Mouse (Mus musculus) B cell, adult 2 months (primary cell): ENCODE data around the gene Gm44805.
A peak's percentile ranks its signal among the peaks of the same experiment; 100 is the strongest.

Experiments used
- DNase-seq, 2 experiments: peaks; one replicate each; pipeline ENCODE4 v3.0.0; 2022

The Gm44805 gene

DNA sequence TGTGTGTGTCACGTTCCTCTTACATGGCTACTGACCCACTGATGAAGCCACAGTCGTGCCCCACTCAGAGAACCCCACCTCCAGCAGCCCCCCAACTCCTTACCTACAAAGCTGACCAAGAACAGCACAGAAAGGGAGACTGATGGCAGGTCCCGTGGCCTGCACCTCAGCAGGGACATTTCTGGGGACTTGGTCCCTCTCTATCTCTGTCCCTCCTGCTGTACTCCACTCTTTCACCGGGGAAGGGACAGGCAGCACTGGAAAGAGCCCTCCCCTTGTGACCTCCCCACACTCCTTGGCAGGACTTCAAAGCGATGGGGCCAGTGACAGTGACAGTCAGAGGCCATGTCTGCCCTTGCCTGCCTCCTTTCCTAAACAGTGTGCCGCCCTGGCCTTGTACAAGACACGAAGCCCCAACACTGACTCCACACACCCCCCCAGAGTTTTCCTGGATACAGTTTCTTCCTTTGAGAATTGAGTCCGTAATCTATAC is at the start of gene Gm44805, which contains the start of gene Apoc4:
Gene Gm44805 (minus strand): TSS at position 222 of the 493 bp plus-strand sequence.
Gene Apoc4 (minus strand): TSS at position 278 of the 493 bp plus-strand sequence.
- no peak for DNase-seq

DNA sequence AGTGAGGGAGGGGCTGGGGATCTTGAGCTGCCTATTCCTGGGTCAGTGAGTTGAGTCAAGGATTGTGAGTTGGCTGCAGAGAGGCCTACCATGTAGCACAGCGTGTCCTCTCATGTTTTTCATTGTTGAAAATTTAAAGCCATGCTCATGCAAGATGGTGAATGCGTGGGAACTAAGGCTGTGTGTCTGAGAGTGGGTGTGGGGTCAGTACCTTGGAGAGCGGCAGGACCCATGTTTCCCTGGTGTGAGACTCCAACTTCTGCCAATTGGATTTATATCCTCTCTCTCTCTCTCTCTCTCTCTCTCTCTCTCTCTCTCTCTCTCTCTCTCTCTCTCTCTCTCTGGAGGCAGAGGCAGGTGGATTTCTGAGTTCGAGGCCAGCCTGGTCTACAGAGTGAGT is 45.3 kb upstream of the Gm44805 start:
- no peak for DNase-seq

DNA sequence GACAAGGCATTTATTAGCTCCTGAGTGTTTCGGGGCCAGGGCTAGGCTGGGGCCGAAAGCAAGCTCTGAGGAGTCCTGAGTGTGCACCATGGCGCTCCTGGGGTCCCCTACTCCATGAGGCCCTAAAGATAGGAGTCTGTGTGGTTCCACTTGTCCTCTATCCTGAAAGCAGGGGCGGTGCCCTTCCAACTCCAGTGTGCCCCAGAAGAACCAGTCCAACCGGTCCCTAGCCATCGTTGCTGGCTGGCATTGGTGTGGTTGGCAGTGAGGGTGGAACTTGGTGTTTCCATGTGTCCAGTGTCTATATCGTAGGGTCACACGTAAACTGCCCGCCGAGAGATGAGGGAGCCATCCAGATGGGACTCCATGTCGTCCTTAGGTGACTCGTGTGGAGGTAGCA is 42.9 kb upstream of the Gm44805 start:
- no peak for DNase-seq

DNA sequence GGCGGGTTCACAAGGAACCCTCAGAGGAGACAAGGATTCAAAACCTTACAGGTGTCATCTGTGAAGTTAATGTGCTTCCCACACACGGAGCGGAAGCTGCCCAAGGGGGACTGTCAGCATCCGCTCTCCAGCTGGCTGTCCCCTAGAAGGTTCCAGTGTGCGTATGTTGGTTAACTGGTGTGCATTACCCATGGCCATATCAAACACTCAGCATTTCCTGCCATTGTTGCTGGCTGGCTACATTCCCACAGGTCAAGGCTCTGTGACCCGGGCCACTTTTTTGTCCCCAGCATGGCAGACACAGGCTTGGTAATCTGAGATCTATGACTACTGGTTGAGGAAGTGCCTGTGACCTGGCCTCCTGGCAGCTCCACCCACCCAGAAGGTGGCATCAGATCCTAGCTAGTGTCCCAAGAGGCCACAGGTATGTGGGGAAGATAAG is 41.6 kb upstream of the Gm44805 start:
- no peak for DNase-seq

DNA sequence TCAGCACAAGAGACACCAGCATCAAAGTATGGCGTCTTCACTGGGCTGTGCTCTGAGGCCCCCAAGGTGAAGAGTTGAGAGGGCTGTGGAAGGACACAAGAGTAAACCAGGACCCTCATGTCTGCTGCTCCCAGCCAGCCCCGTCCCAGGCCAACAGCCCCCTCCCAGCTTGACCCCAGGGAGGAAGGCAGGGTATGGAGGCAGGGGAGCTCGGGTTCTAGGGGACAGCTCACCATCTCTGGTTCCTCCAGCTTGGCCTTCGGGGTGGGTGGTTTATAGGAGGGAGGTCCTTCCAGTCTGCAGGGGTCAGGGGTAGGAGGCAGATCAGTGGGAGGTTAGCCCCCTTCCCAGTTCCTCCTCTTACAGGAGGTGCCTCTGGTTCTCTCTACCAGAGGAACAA is 38.0 kb upstream of the Gm44805 start:
- DNase-seq: no peak

DNA sequence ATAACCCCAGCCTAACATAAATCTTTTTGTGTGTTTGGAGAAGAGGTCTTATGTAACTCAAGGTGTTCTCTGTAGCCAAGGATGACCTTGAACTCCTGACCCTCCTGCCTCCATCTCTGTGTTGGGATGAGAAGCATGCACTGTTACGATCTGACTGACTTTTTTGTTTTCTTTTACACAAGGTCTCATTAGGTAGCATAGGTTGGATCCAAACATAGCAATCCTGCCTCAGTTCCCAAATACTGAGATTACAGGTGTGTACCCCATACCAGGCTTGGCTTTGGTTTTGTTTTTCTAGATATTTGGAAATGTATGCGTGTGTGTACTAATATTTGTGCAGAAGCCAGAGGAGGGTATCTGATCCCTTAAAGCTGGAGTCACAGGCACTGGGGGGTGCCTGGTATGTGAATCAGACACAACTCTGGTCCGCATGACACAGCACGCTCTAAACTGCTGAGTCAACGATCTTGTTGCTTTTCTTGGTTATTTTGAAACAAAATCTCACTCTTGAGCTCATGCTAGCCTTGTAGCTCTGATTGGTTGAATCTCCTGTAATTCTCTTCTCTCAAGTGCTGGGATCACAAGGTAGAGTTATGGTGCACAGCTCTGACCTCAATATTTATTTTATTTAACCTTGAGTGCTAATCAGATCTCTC is 37.2 kb upstream of the Gm44805 start:
- DNase-seq: no peak

DNA sequence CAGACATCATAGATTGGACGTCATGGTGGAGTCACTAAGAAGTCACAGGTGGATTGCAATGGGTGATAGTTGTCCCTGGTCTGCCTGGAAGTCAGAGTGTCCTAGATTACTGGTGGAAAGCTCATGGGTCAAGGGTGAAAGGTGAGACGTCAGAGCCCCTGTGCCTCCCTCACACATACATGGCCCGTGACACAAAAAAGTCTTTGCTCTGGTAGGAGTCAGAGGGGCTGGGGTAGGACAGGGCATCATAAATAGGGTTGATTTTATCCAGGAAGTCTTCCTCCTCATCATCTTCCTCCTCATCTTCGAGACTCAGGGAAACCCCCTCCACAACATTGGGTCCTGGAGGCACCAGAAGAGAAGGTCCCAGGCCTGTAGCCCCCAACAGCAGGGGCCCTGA is 36.1 kb upstream of the Gm44805 start:
- no peak for DNase-seq

DNA sequence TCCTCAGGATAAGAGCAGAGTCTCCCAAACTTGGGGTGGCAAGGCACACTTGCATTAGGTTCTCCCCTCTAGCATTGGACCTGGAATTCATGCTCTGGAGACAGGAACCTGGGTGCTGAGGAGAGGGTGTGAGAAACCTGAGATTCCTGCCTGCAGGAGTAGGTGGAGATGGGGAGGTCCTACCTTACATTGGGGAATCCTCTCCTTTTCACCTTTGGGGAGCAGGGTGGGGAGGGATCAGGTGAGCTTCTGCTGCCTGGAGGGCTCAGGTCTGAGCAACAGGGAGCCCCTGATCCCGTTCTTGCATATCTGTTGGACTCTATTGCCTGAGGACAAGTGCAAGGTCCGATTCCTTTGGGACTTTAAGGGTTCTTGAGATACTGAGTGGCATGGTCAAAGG is 35.6 kb upstream of the Gm44805 start:
- no peak for DNase-seq

DNA sequence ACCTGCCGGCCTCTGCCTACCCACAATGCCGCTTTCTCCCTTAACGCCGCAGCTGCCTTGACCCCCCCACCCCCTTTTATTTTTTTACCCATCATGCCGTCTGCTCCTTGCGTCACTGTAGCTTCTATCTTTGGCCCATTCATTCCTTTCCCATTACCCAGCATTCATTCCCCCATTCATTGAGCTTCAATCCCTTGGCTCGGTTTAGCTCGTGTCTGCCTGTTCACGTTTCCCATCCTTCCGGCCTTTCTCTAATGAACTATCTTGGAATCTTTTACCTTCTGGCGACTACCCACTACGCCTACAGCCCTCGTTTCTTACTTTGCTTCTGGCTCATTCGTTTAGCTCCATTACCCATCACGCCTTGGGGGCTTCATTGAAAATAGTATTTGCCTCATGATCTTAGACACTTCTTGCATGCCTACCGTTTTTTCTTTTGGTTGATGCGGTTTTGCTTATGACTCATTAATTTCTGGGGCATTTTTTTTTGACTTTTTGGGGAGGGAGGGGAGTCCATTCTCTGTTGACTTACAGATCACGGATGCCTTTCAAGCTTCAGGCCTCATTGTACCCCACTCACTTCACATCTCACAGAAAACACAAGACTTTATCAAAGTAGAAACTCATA is 34.9 kb upstream of the Gm44805 start:
- no peak for DNase-seq

DNA sequence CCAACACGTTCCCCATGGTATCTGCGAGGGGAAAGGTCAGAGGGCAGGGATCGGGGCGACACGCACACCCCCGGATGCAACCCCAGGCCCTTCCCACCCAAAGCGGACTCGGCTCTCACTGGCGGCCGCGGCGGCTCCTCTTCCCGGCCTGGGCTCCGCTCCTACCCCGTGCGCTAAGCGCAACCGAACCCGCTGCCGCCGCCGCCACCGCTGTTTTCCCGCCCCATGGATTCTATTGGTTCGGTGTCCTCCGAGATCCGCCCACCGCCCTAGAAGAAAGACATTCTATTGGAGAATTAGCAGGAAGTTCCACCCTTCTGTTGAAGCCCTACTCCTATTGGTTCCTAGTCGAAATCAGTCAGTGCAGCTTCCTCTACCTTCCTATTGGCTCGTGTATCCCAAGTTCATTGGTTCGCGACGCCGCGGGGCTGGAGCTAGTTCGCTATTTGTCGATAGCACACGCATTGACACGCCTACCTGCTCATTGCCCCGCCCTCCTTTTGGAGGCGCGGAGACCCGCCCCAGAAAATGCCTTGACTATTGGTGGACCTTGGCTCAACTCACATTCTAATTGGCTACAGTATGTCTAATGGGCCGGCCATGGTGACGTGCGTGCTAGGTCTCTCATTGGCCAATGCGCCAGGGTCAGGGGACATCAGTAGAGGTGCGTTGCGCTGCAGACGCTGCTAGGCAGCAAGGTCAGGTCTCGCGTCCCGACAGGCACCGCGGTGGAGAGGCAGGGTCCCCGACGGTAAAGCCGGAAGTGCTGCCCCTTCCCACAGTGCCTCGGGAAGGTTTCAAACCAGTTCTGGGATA is 34.2 kb upstream of the Gm44805 start, which contains the start of gene Tomm40:
Gene Tomm40 (minus strand): TSS at position 200 of the 816 bp plus-strand sequence.
- peak; percentile 98 to 99 for DNase-seq

DNA sequence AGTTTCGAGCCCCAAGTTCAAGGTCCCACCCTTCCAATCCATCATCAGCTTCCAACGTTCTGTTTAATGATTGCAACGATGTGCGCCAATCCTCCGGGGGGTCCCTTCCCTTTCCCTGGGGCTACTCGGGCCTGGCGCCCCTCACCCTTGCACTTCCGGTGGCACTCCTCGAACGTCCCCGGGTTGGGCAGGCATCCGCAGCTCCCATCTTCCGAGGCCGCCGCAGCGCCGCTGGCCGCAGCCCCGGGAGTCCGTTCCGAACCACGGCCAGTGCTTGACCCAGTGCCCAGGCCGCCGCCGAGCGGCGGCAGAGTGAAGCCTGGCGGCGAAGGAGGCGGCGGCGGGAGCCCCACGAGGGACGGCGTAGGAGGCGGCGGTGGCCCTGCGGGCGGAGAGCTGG is 33.6 kb upstream of the Gm44805 start:
- DNase-seq: peak in 1 of 2 experiments; percentile 10

DNA sequence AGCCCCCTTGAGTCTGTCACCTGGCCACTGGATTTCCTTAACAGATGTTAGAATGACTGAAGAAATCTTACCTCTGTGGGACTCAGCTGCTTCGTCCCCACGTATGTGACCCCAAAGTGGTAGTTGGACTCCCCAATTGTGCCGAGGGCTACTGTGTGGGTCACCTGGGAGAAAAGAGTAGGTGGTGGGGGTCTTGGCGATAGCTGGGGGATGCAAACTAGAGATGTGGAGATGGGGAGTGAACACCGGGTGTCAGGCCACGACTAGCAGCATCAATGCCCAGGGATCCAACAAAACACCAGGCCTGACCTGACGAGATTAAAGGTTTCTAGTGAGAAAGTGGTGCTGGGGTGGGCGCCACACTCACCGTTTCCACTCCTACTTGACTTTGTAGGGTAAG is 32.4 kb upstream of the Gm44805 start:
- no peak for DNase-seq

DNA sequence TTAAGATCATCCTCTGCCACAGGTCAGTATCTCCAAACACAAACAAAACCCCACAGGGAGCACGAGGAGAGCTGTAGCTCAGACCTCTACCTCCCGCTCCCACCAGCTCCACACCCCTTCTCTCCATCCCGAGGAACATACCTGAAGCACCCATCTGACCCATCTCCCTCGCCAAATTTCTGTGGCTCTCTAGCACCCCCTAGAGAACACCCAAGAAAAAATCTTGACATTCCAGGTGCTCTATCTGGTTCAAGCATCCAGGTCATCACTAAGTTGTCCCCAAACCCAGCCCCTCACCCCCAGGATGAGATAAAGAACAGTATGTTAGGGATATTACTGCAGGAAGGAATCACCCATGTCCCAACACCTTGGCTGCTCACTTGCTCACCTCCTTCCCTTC is 32.0 kb upstream of the Gm44805 start:
- peak; percentile 61 to 62 for DNase-seq

DNA sequence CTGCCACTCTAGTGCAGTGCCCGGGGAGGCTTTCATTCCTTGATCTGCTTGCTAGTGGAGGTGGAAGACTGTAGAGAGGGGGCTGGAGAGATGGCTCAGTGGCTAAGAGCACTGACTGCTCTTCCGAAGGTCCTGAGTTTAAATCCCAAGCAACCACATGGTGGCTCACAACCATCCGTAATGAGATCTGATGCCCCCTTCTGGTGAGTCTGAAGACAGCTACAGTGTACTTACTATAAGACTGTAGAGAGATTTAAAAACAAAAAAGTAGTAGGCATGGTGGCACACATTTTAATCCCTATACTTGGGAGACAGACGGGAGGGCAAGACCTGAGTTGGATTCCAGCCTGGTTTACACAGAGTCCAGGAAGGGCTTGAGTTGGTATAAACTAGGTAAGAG is 31.2 kb upstream of the Gm44805 start:
- peak; percentile 25 to 26 for DNase-seq

DNA sequence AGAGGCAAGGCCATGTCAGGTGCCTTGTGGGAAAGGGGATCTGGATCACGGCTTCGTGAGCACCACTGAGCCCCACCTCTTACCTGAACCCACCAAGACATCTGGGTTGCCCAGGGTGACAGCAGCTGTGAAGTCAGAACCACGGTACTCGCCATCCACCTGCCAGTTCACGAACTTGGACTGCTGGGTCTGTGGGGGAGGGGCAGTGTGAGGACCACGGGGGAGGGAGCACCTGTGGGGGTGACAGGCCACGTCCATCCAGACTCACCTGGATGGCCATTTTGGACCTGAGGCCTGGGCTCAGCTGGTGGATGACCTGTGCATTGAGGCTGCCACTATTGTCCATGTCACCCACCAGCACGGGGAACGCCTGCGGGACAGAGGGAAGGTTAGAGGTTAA is 29.4 kb upstream of the Gm44805 start:
- DNase-seq: no peak

DNA sequence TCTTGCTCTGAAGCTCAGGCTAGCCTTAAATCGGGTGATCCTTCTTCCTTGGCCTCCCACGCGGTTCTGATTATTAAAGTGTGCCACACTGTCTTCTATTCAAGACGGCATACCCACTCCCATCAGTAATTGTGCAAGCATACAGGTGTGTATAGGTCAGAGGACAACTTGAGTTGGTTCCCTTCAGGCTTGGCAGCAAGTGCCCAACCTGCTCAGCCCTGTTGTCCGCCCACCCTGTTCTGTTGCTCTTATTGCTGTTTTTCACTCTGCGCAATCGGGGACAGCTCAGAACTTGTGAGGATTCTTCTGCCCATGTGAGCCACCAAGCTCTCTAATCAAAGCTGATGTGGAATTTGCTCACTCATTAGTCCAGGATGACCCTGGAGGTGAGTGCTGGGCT is 24.0 kb upstream of the Gm44805 start:
- no peak for DNase-seq

DNA sequence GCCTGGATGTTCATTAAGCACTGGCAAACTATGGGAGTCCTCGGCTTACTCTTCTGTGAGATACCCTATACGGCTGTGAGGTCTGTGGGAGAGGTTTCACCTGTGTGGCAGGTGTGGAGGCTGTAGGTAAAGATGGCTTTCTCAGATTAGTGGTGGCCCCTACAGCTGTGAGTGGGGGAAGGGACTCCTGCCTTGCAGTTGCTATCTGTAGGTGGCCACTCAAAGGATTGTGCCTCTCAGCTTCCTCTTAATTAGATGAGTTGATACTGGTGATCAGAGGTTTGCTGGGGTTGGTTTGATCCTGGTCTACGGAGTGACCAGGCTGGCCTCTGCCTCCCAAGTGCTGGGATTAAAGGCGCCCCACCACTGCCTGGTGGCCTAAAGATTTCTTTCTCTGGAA is 23.3 kb upstream of the Gm44805 start:
- DNase-seq: no peak

DNA sequence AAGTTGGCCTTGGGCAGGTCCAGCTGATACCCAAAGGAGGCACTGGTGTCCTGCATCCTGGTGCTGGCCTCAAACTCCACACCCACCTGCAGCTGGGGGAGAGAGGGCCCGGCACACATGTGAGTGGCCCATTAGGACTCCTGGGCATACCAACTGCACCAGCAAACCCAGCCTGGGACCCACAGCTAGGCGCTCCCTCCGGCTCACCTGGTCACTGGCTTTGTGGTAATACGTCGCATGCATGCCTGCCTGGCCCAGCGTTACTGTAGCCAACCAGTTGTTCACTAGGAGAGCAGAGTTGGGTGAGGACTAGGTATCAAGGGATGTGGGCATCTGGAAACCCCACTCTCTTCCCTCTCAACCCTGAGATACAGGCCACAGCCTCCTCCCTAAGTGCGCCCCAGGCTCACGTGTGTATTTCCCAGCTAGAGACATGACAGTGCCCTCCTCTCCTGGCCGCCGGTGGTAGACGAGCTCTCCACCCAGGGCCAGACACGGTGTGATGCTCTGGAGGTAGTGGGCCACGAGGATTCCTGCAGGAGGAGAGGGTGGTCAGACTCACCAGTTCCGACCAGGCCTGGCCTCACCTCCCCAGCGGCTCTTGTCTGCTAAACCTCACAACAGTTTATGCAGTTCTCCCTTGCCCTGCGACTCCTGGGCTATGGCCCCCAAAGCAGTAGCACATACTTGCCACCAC is 21.8 kb upstream of the Gm44805 start:
- no peak for DNase-seq

DNA sequence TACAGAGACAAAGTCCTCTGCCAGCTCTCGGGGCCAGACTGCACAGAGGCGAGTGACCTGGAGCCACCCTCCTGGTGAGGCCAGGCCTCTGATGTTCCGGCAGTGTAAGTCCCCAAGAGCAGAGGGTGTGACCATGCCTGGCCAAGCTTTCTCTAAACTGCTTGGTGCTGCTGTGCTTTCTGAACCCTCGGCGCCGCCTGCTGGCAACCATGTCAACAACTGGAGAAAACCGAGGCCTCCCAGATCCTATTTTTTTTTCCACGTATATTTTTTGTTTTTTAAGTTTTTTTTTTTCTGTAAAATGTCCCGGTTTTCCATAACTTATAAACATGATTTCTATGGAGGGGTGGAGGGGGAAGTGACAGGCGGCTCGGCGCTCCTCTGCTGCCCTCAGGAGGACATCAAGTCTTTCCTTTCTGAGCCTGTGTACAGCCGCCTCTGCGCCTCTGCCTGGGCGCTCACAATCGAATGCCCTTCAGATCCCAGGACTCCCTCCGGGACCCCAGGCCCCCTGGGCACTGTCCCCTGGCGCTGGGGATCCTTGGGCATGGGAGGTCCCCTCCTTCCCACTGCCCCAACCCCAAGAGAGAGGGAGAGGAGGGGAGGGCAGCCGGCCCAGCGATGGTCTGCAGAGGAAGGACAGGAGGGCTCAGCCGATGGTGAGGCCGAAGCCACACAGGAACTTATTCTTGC is 20.0 kb upstream of the Gm44805 start:
- peak; percentile 54 for DNase-seq

DNA sequence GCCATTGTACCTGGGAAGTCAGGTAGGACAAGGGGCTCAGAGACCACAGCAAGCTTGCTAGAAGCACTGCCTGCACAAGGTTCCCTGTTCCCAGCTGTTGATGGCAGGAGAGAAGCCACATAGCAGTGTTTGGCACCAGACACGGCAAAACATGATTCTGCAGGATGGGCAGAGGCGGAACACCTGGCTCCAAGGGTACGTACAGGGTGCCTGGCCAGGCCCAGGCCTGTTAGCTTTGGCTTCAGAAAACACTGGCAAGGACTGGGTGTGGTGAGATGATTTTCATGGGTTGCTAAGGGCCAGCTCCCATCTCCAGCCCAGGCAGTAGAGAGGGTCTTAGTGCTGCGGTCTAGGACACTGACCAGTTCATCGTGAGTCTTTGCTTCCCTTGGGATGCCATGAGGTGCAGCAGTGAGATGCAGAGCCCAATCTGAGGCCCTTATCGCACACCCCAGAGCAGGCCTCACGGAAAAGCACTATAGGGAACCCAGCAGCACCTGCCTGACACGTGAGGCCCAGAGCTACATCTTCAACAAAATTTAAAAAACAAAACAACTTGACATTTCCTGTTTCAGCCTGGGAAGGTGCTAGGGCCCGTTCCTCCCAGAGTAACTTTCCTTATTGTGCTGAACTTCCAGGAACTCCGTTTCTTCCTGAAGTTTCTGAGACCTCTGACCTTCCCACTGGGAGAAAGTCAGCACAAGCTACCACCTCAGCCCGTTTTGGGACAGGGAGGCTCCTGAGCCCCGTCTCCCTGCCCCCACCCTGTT is 19.3 kb upstream of the Gm44805 start:
- peak in 1 of 2 experiments; percentile 17 for DNase-seq

DNA sequence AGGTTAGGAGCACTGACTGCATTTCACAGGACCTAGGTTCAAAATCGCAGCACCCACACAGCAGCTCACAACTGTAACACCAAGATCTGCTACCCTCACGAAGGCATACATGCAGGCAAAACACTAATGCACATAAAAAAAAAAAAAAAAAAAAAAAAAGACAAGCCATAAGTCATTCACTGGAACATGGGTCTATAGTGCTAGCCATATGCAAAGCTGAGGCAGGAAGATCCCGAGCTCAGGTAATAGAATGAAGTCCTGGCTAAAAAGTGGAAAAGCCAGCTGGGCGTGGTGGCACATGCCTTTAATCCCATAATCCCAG is 18.6 kb upstream of the Gm44805 start:
- no peak for DNase-seq
